Mouse (Mus musculus) erythroblast, embryonic 14.5 days (primary cell): ENCODE measurements at regions not wholly inside any gene's neighbourhood (a gene's known extent, or its start where the extent isn't known, plus 50 kb on each side); places are given as distances from the start of the nearest gene placed in this dataset.

ENCODE experiments used
- GATA1 ChIP-seq: IDR thresholded peaks from 2 replicates; pipeline ENCODE4 v1.6.1; 2012; ENCODE audit warnings: low read length, inconsistent platforms, mixed read lengths
- TAL1 ChIP-seq: IDR thresholded peaks from 3 replicates; pipeline ENCODE4 v1.6.1; 2012; ENCODE audit warnings: low read length, inconsistent platforms, mixed read lengths

GRCm38 (mm10) chr2:6267537-6267936, 54.7 kb upstream of the Echdc3 start:
- no peak for TF ChIP-seq GATA1
- TF ChIP-seq TAL1 = no peak
